Mouse (Mus musculus): ENCODE measurements at regions not wholly inside any gene's neighbourhood (a gene's known extent, or its start where the extent isn't known, plus 50 kb on each side); places are given as distances from the start of the nearest gene placed in this dataset.

DNA sequence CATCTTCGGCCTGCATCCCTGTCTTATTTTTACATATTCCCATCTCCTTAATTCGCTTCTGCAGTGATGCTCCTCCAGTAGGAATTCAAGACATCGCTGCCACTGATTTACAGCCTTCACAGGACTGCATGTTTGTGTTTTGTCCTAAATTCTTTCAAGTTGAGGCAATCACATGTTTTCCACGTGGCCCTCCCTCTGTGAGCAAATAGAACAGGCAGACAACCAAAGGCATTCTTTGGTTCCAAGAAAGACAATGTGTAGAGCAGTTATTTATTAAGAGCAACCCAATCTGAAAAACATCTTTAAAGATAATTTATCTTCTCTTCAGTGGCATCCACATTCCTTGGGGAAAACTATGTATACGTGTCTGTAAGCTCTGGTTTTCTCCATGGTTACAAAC is 472.8 kb upstream of the Intu start:
- no peak overlapping the region for H3K27ac ChIP-seq
- 70% methylated on average over 5 of the region's 5 CpGs for WGBS
- H3K36me3 ChIP-seq: no peaks in the 10 kb centered on the region
- H3K4me1 ChIP-seq: no peaks in the 10 kb centered on the region
- no peaks in the 10 kb centered on the region for H3K27me3 ChIP-seq (ENCODE audit: insufficient read depth, poor library complexity, severe bottlenecking)
- H3K9me3 ChIP-seq: no peaks in the 10 kb centered on the region
- no peak overlapping the region for H3K4me3 ChIP-seq
- no peak for DNase-seq (ENCODE audit: low spot score)

GRCm38 (mm10) chr3:40058719-40059420 is 472.2 kb upstream of the Intu start:
- no peak for DNase-seq (ENCODE audit: low spot score)
- Histone ChIP-seq H3K27me3 (ENCODE audit: insufficient read depth, poor library complexity, severe bottlenecking) (no peaks in the 10 kb centered on the region), H3K27ac (no peak overlapping the region), H3K4me3 (no peak overlapping the region), H3K4me1 (no peaks in the 10 kb centered on the region), H3K9me3 (no peaks in the 10 kb centered on the region), H3K36me3 (no peaks in the 10 kb centered on the region)
- WGBS: 87% methylated on average over 16 of the region's 16 CpGs

DNA sequence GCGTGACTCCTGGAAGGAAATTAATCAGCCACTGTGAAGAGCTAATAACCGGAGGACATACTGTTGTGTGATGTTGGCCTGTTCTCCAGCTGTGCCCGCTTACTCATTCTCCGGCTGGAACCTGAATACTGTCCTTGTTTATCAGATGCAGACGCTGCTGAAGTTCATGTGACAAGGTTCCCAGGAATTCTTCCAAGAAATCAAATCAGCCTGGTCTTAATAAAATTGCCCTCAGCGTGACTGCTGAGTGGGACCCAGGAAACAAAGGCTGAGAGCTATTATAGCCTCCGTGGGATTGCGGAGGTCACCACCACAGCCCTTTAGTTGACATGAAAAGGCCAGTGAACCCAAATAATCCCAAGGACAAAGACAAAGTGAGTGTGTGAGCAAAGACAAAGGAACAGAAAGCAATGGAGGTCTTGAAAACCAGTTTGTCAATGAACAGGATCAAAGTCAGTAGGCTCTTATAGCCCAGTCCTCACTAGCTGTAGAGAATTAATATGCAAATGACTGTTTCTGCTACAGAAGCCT is 460.9 kb upstream of the Intu start:
- no peaks in the 10 kb centered on the region for H3K9me3 ChIP-seq
- no peak overlapping the region for H3K4me3 ChIP-seq
- H3K4me1 ChIP-seq: no peaks in the 10 kb centered on the region; the same call in 1 of the 2 replicates
- DNase-seq (ENCODE audit: low spot score): no peak
- no peaks in the 10 kb centered on the region for H3K36me3 ChIP-seq
- H3K27ac ChIP-seq: no peak overlapping the region
- 60% methylated on average over 8 of the region's 8 CpGs for WGBS
- peaks cover 13% of the 10 kb centered on the region; the same call in 1 of the 2 replicates for H3K27me3 ChIP-seq (ENCODE audit: insufficient read depth, poor library complexity, severe bottlenecking)

GRCm38 (mm10) chr3:40076824-40077223 is 454.3 kb upstream of the Intu start:
- DNase-seq (ENCODE audit: low spot score): no peak
- 80% methylated on average over 4 of the region's 4 CpGs for WGBS
- Histone ChIP-seq H3K9me3 (no peaks in the 10 kb centered on the region), H3K36me3 (no peaks in the 10 kb centered on the region), H3K4me3 (no peak overlapping the region), H3K4me1 (no peaks in the 10 kb centered on the region), H3K27ac (no peak overlapping the region), H3K27me3 (ENCODE audit: insufficient read depth, poor library complexity, severe bottlenecking) (0 out of 2 replicates have a peak, but pooled peaks cover 4% of the 10 kb centered on the region)

- Histone ChIP-seq H3K36me3 (no peaks in the 10 kb centered on the region), H3K27me3 (ENCODE audit: insufficient read depth, poor library complexity, severe bottlenecking) (0 out of 2 replicates have a peak, but pooled peaks cover 4% of the 10 kb centered on the region), H3K4me1 (no peaks in the 10 kb centered on the region), H3K9me3 (no peaks in the 10 kb centered on the region), H3K27ac (no peak overlapping the region), H3K4me3 (no peak overlapping the region)
- WGBS: 70% methylated on average over 2 of the region's 2 CpGs
- no peak for DNase-seq (ENCODE audit: low spot score)
Observed at GRCm38 (mm10) chr3:40085116-40085515, 446.0 kb upstream of the Intu start.

GRCm38 (mm10) chr3:40091773-40092343 is 439.2 kb upstream of the Intu start:
- Histone ChIP-seq H3K4me1 (no peaks in the 10 kb centered on the region), H3K27ac (no peak overlapping the region), H3K27me3 (ENCODE audit: insufficient read depth, poor library complexity, severe bottlenecking) (no peaks in the 10 kb centered on the region; the same call in 1 of the 2 replicates), H3K4me3 (no peak overlapping the region), H3K9me3 (no peaks in the 10 kb centered on the region), H3K36me3 (no peaks in the 10 kb centered on the region)
- no peak for DNase-seq (ENCODE audit: low spot score)
- WGBS: 87% methylated on average over 13 of the region's 13 CpGs

DNA sequence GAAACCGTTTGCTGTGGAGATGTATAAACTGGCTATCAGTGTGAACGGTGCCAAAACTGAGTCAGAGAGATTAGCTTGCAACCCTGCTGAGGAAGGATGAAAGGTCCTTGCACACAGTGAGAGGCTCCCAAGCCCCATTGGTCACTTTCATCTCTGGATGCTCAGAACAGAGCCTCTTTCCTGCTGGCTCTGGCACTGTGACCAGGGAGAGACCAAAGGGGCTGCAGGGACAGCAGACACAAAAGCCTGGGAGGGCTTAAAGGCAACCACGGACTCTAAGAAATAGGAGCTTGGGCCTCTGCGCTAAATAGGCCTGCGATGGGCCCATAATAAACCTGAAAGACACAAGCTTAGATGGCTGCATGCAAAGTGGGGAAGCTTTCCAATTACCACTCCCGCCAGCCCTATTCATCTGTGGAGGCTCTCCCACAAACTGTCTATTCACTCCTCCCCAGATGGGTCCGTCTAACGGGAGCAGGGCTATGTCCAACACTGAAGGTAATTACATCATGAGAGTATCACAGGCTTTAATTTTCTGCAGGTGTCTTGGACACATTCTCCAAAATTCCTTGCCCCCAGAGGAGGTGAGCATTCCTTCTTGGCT is 438.2 kb upstream of the Intu start:
- Histone ChIP-seq H3K9me3 (no peaks in the 10 kb centered on the region), H3K4me1 (no peaks in the 10 kb centered on the region), H3K36me3 (no peaks in the 10 kb centered on the region), H3K27ac (no peak overlapping the region), H3K27me3 (ENCODE audit: insufficient read depth, poor library complexity, severe bottlenecking) (no peaks in the 10 kb centered on the region; the same call in 1 of the 2 replicates), H3K4me3 (no peak overlapping the region)
- 81% methylated on average over 8 of the region's 8 CpGs for WGBS
- DNase-seq (ENCODE audit: low spot score): no peak

GRCm38 (mm10) chr3:40094040-40094439 is 437.0 kb upstream of the Intu start:
- no peaks in the 10 kb centered on the region for H3K4me1 ChIP-seq
- WGBS: 85% methylated on average over 6 of the region's 6 CpGs
- H3K27me3 ChIP-seq (ENCODE audit: insufficient read depth, poor library complexity, severe bottlenecking): no peaks in the 10 kb centered on the region; the same call in 1 of the 2 replicates
- DNase-seq (ENCODE audit: low spot score): no peak
- no peaks in the 10 kb centered on the region for H3K9me3 ChIP-seq
- H3K27ac ChIP-seq: no peak overlapping the region
- no peak overlapping the region for H3K4me3 ChIP-seq
- H3K36me3 ChIP-seq: no peaks in the 10 kb centered on the region

GRCm38 (mm10) chr3:40094701-40095100 is 436.4 kb upstream of the Intu start:
- DNase-seq (ENCODE audit: low spot score): no peak
- Histone ChIP-seq H3K36me3 (no peaks in the 10 kb centered on the region), H3K27me3 (ENCODE audit: insufficient read depth, poor library complexity, severe bottlenecking) (no peaks in the 10 kb centered on the region; the same call in 1 of the 2 replicates), H3K27ac (no peak overlapping the region), H3K4me3 (no peak overlapping the region), H3K4me1 (no peaks in the 10 kb centered on the region), H3K9me3 (no peaks in the 10 kb centered on the region)

DNA sequence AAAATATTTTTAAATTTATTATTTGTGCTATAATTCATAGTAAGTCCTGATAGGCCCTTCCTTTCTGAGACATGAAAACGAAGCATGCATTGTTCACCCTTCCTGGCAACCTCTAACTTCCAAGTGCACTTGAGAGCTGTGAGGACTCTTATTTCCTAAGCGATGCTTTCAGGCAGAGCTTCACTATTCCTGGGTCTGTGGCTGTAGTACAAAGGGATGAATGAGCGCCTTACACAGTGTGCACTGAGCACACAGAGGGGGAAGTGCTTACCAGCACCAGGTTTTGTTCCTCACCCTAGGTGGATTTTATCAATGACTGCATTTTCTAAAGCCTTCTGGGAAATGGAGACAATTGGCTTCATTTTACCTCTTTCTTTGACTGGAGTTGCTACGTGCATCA is 428.4 kb upstream of the Intu start:
- Histone ChIP-seq H3K36me3 (no peaks in the 10 kb centered on the region), H3K9me3 (no peaks in the 10 kb centered on the region), H3K4me3 (no peak overlapping the region), H3K27ac (no peak overlapping the region), H3K27me3 (ENCODE audit: insufficient read depth, poor library complexity, severe bottlenecking) (no peaks in the 10 kb centered on the region), H3K4me1 (no peaks in the 10 kb centered on the region)
- WGBS: 76% methylated on average over 4 of the region's 4 CpGs
- DNase-seq (ENCODE audit: low spot score): no peak

GRCm38 (mm10) chr3:40114811-40115210 is 416.3 kb upstream of the Intu start:
- 39% methylated on average over 4 of the region's 4 CpGs for WGBS
- Histone ChIP-seq H3K9me3 (no peaks in the 10 kb centered on the region), H3K36me3 (no peaks in the 10 kb centered on the region), H3K27ac (no peak overlapping the region), H3K27me3 (ENCODE audit: insufficient read depth, poor library complexity, severe bottlenecking) (no peaks in the 10 kb centered on the region), H3K4me1 (peaks cover 6% of the 10 kb centered on the region; the same call in 1 of the 2 replicates), H3K4me3 (no peak overlapping the region)
- no peak for DNase-seq (ENCODE audit: low spot score)

DNA sequence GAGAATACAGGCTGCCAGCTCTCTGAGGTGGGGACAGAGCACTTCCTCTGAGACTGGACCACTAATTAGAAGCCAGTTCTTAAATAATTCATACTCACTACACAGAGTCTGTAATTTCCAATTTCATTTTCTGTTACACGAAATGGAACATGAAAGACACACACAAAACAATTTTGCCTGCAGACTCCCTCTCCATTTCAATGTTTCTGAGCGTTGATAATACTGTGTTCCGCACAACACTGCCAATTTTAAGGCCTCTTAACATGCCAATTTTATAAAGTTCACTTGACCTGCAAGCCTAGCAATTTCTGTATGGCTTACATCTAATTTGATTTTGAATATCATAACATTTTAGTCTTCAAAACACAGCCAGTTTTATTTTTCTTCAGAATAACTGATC is 412.5 kb upstream of the Intu start:
- H3K27ac ChIP-seq: no peak overlapping the region
- DNase-seq (ENCODE audit: low spot score): no peak
- no peaks in the 10 kb centered on the region for H3K36me3 ChIP-seq
- H3K4me3 ChIP-seq: no peak overlapping the region
- no peaks in the 10 kb centered on the region for H3K9me3 ChIP-seq
- whole genome bisulfite sequencing: 74% methylated on average over 3 of the region's 3 CpGs
- H3K4me1 ChIP-seq: peaks cover 13% of the 10 kb centered on the region
- H3K27me3 ChIP-seq (ENCODE audit: insufficient read depth, poor library complexity, severe bottlenecking): peaks cover 16% of the 10 kb centered on the region

- DNase-seq (ENCODE audit: low spot score): no peak
- Histone ChIP-seq H3K27ac (no peak overlapping the region), H3K4me3 (no peak overlapping the region), H3K27me3 (ENCODE audit: insufficient read depth, poor library complexity, severe bottlenecking) (peaks cover 16% of the 10 kb centered on the region), H3K4me1 (peaks cover 13% of the 10 kb centered on the region), H3K36me3 (no peaks in the 10 kb centered on the region), H3K9me3 (no peaks in the 10 kb centered on the region)
- 48% methylated on average over 1 of the region's 1 CpGs for WGBS
Observed at GRCm38 (mm10) chr3:40119462-40119861, 411.6 kb upstream of the Intu start.

Data from heart, embryonic 10.5 days (tissue).